Mouse (Mus musculus): ENCODE data around the gene Pcgf1.

Gene Pcgf1

DNA sequence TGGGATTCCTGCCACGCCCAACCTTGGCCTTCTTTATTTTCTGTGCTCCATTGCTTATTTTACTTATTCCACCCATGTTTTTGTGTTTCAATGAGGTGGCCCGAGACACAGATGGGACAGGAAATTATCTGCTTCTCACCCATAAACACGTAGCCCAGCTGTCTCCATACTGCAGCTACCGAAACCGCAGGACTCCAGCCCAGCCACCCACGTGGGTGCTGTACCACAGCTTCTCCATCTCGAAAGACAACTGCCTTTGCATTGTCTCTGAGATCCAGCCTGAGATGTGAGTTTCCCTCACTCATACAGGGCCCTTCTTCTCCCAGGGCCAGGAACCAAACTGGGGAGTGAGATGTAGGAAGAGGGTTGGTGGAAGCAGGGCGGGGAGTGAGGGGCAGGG is 11.7 kb upstream of the Pcgf1 start:
- DNase-seq (ENCODE audit: low read depth, low spot score): no peak

DNA sequence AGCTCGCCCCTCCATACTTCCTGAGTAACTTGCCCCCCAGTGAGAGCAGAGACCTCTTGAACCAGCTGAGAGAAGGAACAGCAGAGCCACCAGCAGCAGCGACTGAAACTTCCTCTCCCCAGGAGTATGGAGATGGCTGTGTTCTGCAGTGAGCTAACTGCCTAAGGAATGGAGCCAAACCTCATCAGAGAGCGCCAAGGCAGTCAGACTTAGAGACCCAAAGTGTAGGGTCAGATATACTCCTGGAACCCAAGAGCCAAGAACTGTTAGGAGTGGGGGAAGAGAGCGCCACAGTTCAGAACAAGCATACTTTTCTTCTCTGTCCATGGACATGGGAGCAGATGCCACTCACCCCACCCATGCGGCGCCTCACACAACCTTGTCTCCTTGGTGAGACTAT is 11.2 kb upstream of the Pcgf1 start:
- no peak for DNase-seq (ENCODE audit: low read depth, low spot score)

DNA sequence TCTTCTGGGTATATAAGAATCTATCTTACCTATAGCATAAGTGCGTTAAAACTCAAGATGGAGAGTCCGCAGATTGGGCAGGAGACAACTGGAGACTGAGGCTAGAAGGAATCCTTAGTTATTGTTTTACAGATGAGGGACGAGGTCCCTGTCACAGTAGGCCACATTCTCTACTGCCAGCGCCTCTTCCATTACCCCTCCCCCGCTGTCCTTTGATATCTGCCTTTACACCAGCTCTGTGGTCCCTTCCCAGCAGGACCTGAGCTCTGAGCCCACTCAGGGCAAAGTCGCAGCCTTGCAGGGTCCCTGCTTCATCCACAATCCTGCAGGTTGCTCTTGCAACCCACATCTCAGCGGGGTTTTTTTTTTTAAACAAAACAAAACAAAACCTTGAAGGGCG is 9.4 kb upstream of the Pcgf1 start:
- DNase-seq (ENCODE audit: low read depth, low spot score): no peak

DNA sequence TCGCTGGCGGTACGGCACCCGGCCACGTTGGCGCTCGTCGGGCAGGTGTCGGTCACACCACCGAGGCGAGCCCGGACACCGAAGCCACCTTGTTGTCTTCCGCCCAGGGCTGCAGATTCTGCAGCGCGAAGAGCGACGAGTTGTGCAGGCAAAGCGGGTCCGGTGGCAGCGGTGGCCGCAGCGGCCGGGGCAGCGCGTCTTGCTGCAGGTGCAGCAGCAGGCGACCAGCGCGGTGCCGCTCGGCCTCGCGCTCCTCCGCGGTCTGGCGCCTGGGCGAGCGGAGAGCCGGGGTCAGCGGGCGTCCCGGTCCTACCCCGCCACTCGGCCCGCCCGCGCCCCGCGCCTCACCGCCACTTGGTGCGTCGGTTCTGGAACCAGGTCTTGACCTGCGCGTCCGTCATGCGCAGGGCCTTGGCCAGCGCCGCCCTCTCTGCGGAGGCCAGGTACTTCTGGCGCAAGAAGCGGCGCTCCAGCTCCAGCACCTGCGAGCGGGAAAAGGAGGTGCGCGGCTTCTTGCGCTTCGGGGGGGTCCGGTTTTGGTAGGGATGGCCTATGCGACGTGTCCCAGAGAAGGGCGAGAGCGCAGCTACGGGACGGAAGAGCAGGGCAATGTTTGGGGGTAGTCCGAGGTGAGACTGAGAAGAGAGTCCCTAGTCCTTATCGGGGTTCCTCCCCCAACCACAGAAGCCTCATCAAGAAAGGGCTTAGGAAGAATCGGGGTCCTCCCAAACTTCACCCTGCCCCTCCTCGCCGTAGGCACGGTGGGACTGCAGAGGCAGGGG is 8.8 kb upstream of the Pcgf1 start:
- DNase-seq (ENCODE audit: low read depth, low spot score): no peak

DNA sequence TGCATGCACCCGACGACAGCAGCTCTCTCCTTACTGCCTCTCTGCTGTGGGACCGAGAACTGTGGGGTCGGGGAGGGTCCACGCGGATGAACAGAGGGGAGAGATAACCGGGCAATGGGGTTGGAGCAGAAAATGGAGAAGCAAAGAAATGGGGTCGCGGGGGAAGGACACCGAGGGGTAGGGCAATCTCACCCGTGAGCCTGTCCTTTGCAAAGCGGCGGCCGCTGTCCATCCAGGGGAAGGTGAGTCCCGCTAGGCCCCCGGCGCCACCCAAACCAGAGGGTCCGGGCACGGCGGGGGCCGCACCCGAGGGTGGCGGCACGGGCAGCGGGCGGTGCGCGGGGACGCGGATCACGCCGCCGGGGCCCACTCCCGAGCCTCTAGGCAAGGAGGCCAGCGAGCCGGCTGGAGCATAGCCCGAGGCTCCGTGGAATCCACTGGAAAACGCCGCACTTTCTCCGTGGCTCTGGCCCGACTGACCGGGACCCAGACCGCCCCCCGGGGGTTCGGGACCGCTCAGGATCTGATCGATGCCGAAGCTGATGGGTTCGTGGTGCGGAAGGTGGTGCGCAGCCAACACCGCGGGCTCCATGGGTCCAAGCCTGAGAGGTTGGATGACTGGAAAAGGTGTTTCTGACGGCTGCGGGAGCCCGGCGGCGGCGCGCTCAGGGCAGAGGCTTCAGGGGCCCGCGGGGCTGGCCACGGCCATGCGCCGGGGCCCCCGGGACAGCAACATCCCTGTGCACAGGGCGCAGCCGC is 8.0 kb upstream of the Pcgf1 start:
- no peak for DNase-seq (ENCODE audit: low read depth, low spot score)

DNA sequence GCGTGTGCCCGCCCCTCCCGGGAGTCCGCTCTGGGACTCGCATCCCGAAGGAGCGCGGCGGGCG is 7.6 kb upstream of the Pcgf1 start, which contains the start of gene Tlx2:
Gene Tlx2, minus strand, starts transcription at position 47 of the 64 bp plus-strand sequence.
- no peak for DNase-seq (ENCODE audit: low read depth, low spot score)

DNA sequence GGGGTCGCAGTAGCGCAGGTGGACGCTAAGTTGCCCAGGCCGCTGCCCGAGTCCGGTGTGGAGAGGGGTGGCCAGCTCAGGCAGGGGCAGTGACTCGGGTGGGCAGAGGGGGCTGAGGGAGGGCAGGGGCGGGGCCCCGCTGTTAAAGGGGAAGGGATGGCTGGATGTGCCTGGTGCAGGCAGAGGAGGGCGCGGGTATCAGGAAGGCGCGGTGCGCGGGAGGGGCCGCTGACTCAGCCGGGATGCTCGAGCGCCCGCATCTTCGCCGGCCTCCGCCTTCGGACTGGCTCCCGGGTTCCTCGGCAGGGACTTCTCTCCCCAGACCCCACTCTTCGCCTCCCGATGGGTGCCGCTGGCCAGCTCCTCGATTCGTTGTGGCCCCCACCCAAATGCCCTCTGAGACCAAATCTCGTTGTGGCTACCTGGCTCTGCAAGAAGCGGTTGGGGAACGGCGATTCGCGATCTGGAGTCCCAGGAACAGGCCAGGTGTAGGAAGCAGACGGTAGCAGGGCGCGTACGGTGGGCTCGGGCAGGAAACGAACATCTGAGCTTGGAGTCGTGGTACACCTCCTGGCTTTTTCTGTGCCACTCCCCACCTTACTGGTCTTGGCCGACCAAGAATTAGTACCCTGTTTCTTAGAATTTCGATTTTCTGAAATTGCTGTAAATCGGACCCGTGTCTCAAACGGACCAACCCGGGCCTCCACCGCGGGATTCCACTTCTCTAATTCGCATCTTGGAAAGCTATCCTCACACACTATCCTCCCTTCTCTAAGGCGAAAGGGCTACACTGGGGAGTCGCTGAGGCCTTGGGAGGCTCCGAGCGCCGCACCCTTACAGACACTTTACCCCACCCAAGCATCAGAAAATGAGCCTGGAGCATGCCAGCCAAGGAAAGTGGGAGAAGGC is 7.1 kb upstream of the Pcgf1 start:
- DNase-seq (ENCODE audit: low read depth, low spot score): no peak

DNA sequence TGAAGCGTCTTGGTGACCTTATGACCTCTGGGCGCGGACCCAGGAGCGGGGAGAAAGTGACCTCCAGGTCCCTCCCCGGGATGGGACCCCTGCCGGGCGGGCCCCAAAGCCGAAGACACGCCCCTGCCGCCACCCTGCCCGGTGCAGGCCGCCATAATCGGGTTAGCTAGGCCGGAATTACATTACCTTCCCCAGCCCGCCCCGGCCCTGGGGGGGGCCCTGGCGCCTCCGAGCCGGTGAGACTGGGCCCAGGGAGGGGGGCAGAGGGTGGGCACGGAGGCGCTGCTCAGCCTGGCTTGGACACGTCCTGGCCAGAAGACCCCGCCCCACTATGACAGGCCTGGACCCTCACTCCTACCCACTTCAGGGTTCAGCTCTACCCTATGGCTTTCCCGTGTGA is 6.4 kb upstream of the Pcgf1 start:
- no peak for DNase-seq (ENCODE audit: low read depth, low spot score)

DNA sequence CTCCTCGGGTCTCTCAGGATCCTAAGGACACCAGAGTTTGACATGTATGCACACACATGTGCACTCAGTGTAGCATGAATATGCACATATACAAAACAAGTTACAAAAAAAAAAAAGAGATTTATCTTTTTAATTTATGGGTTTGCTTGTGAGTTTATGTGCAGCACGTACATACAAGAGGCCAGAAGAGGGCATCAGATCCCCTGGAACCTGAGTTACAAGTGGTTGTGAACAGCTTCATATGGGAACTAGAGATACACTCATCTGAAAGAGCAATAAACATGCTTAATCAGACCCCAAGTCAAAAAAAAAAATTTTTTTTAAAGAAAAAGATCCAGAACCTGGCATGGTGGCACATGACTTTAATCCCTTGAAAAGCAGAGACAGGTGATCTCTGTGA is 2.7 kb upstream of the Pcgf1 start:
- no peak for DNase-seq (ENCODE audit: low read depth, low spot score)

DNA sequence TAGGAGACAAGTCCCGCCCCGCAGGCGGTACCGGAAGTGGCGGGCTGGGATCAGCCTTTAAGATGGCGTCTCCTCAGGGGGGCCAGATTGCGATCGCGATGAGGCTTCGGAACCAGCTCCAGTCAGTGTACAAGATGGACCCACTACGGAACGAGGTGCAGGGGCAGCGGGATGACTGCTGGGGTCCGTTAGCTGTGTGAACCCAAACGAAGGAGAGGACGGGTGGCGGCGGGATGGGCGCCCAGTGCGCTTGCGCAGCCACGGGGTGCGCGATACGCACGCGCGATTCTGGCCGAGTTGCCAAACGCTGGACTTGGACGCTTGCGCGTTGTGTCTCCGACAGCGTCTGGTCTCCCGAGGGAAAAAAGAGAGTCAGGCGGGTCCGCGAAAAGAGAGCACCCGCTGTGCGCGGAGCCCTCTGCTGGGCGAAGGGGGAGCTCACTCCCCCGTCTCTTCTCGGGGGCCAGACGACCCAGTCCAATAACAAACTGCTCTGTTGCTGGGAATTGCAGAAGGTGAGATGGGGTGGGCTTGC is 722 bp downstream of the Pcgf1 start:
- peak; percentile 98 for DNase-seq (ENCODE audit: low read depth, low spot score)

DNA sequence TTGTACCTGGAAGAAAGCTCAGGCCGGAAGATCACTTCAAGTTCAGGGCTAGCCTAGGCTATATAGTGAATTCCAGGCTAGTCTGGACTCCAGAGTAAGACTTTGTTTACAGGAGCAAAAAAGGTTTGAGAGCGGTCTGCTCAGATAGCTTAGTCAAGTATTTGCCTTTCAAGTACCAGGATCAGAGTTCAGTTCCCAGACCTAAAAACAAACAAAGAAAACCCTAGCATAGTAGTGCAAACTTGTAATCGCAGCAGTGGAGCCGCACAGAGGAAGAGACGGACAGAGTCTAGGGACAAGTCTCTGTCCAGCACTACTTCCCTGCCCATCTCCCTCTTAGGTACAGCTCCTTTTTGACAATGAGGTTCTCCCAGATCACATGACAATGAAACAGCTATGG is 2.5 kb downstream of the Pcgf1 start:
- no peak for DNase-seq (ENCODE audit: low read depth, low spot score)

DNA sequence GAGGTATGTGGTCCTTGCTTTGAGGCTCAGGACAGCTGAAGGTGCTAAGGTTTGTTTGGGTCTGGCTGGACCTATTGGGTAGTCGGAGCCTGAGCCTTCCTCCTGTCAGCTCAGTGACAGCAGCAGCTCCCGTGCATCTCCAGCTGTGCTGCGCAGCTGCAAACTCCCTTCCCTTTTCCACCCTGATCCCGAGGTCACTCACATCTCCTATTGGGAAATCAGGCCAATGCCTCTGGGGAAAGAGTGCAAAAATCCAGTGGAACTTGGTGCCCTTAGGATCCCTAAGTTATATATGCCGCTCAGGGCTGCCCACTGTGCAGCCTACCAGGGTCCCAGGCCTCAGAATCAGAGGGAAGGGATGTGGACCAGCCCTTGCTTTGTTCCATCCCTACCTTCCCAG is 5.8 kb downstream of the Pcgf1 start:
- no peak for DNase-seq (ENCODE audit: low read depth, low spot score)

DNA sequence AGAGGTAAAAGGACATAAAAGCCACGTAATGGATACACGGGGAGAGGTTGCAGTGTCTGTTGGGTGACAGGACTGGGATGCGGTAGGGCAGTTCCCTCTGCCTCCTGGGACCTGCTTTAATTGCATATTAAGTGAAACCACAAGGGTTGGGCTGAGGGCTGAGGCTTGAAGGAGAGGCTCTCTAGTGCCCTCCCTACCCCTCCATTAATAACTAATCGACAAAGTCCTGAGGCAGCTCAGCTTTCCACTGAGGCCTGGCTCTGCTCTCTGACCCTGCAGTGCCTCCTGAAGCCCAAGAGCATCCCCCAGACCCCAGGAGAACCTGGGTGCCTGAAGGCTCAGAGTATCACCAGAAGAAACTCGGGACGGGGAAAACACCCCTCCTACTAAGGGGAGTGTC is 6.8 kb downstream of the Pcgf1 start:
- DNase-seq (ENCODE audit: low read depth, low spot score): no peak

DNA sequence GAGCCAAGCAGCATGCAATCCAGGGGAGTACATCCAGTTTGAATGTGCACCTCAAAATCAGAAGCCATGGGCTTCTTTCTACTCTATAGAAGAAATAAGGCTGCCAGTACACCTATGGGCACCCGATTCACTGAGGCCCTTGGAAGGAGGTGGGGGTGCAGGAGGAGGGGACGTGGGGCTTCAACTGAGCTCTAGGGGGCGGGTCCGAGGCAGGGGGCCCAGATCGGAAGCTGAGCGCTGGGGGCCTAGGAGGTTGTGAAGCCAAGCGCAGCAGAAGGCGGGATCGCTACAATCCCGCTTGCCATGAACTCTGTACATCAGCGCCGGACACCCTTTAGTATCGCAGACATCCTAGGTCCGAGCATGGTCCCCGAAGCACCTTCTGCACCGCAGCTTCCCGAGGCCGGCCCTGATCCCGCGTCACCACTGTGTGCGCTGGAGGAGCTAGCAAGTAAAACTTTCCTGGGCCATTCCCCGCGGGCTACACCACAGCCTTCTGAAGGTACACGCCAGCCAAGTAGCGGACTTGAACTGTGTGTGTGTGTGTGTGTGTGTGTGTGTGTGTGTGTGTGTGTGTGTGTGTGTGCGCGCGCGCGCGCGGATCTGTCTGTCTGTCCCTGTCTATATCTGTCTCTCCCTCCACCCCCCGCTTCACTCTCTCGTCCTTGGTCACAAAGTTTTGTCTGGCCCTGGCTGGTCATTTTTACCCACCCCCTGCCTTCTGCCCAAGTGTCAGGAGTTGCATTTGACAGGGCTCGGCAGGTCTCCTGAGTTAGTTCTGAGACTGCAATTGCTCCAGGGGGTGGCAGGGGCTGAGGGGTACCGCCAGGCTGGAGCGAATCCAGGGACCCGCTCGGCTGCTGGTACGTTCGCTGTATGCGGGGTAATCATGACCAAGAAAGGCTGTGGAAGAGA is 8.7 kb downstream of the Pcgf1 start, which contains the start of gene Lbx2:
Gene Lbx2, plus strand, starts transcription at position 247 of the 915 bp plus-strand sequence.
- DNase-seq (ENCODE audit: low read depth, low spot score): no peak

DNA sequence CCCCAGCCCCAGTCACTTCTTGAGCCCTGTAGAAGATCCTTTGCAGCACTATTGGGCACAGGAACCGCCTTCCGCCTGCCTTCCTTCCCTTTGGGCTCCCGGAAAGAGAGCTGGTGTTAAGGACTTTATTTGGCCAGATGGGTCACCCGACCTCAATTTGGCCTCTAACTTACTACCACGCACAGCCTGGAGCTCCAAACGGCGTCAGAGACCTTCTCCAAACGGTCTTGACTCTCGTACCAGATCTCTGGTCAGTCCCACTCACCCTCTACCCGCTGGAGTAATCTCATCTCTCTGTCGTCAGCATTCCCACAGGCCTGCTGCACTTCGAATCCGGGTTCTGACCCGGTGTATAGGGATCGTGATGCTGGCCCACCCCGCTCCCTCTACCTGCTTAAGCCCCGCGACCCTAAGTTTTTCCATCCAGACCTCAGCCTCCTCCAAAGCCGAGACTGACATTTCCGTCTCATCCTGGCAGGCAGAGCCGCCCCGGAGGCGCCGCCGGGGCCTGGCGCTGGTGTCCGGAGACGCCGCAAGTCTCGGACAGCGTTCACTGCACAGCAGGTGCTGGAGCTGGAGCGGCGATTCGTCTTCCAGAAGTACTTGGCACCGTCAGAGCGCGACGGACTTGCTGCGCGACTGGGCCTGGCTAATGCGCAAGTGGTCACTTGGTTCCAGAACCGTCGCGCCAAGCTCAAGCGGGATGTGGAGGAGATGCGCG is 9.7 kb downstream of the Pcgf1 start:
- DNase-seq (ENCODE audit: low read depth, low spot score): no peak

DNA sequence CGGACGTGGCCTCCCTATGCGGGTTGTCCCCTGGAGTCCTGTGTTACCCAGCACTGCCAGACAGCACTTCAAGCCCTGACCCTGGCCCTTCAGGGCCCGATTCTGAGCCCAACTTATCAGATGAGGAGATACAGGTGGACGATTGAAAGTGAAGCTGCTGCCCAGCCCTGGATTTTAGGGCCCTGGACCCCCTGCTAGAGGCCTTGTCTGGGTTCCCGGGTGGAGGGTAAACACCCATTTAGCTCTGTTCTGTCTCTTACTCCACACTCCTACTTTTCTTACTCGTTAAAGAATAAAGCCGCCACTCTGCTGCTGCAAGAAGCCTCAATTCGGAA is 10.2 kb downstream of the Pcgf1 start:
- DNase-seq (ENCODE audit: low read depth, low spot score): no peak

DNA sequence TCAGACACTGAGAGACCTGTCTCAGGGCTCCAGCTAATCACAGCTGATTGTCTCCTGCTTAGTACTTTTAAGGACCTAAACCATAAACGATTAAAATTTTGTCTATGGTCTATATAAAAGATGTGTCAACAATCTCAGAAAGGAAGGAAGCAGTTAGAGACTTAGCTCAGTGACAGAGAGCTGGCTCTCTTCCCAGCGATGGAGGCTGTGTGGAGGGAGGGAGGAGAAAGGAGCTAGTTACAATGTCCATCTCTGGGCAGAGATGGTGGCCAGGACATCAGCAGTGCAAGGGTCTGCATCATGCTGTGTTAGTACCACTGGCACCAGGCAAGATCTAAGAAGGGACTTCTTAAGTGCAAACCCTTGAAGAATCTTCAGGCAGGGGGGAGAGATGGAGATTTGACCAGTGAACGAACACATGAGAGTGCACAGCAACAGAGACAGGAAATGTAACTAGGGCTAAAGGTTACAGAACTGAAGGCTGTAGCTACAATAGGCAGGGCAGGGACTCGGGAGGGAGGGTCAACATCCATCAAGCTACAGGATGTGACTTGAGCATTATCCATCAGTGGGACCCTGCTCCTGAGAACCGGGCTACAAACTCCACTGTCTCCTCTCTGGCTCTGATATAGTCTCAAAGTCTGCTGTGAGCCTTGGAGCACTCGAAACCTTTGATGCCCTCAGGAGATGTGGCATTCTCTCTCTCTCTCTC is 14.9 kb downstream of the Pcgf1 start:
- DNase-seq (ENCODE audit: low read depth, low spot score): no peak

DNA sequence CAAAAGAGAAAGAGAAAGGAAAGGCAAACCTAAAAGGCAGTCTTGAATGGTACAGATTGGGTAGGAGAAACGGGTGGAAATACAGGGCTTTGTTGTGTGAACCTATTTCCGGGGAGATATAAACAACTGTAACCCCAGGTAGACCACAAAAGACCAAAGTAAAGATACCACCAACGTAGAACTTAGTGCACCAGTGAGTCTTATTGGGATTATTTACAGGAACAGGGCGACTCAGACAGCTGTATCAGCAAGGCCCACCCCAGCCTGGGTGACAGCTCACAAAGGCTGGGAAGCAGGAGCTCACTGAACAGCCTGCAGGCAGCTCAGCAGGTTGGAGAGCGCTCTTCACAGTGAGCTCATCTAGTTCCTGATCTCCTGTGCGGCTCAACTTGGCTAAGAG is 18.3 kb downstream of the Pcgf1 start:
- DNase-seq (ENCODE audit: low read depth, low spot score): no peak

DNA sequence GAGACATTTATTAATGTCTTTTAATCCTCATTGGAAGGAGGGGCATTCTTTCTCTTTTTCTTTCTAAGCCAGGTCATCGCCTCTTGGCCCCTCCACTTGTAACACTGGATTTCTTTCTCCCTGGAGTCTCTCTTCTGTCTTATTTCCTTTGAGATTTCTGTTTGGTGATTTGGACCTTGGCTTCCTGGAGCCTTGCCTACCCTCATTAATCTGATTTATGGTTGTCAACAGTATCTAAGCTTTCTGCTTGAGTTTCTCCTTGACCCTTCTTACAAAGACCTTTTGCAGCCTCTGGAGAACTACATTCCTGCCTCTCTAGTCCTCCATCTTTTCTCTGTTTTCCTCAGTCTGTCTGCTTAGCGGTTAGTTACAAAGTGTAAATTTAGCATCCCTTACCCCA is 20.7 kb downstream of the Pcgf1 start:
- DNase-seq (ENCODE audit: low read depth, low spot score): no peak

DNA sequence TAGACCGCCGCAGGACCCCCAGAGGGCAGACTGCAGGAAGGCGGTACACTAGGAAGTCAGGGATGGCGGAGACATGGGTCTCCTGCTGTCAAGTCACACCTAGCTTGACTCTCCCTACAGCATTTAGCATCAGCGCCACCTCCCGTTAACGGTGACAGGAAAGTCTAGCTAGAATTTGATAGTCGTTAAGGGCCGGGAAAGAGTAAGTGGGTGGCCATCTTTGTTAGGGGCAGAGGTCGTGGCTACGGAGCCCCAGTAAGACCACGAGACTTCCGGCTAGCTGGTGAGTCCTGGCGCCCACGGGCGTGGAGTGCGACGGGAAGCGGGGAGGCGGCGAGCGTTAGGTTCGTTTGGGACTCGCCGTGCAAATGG is 23.6 kb downstream of the Pcgf1 start, which contains the start of the genes Ccdc142 and Gm42688:
Gene Ccdc142, plus strand, starts transcription at position 286 of the 372 bp plus-strand sequence.
Gene Gm42688, plus strand, starts transcription at position 302 of the 372 bp plus-strand sequence.
- DNase-seq (ENCODE audit: low read depth, low spot score): peak; percentile 82
